In the genomic region with DNA sequence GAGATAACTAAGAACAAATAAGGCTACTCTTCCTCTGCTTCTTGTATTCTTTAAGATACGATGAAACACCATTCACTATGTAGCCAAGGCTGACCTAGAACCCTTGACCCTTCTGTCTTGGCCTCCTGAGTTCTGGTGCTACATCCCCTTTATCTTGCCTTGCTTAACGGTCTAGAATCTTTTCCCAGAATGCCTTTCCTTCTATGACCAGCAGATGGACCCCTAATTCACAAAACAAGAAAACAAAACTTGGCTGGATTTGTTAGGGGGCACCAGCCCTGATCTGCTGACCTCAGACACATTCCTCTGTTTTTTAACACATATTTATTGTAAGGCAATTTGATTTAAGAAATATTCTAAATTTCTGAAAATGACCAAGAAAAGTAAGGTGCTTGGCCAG, we compare ENCODE assay signal across 10 mouse cellular contexts. TPM values are rescaled to one million over a fixed set of nuclear protein-coding genes. Genes with fewer than 3 reads are reported as not detected.
DNase-seq lines count a peak whose midpoint lies in the region; ATAC-seq and TF ChIP-seq lines count a peak whose summit lies in the region.
"Had no signal": no experiment of that assay in that cellular context is flagged by ENCODE, and none has a peak within 500 bp of the region (broad histone marks: within the 10 kb centered on the region; RNA-seq: fewer than 3 reads in every experiment).

No protein-coding gene starts in this region.

- H3K36me3 ChIP-seq in forebrain, postnatal 0 days (ENCODE audit: insufficient read depth), result no peaks in the 10 kb centered on the region
- H3K36me3 ChIP-seq in forebrain, embryonic 10.5 days (replicated peaks), result no peaks in the 10 kb centered on the region
- no peaks in the 10 kb centered on the region for H3K36me3 ChIP-seq in midbrain, embryonic 11.5 days (ENCODE audit: control insufficient read depth, insufficient read depth, low read length)
- H3K36me3 ChIP-seq in midbrain, embryonic 15.5 days (replicated peaks), result no peaks in the 10 kb centered on the region
- H3K36me3 ChIP-seq in lung, postnatal 0 days (ENCODE audit: insufficient read depth, low read length), result no peaks in the 10 kb centered on the region
- H3K36me3 ChIP-seq: midbrain, embryonic 12.5 days had no signal

- peak; percentile 67 for DNase-seq in forebrain, postnatal 0 days
- DNase-seq in forebrain, embryonic 10.5 days (ENCODE audit: extremely low spot score, low spot score), result no peak
- DNase-seq in midbrain, embryonic 11.5 days (ENCODE audit: low spot score, missing footprints), result peak; percentile 93
- peak; percentile 71 for DNase-seq in c-Kit-positive CD71-negative TER-119-negative erythroid progenitor cells, embryonic 14.5 days (ENCODE audit: low read depth)
- DNase-seq in lung, postnatal 0 days (ENCODE audit: low spot score), result peak; percentile 75
- DNase-seq in frontal cortex, postnatal 14 days (ENCODE audit: low spot score in 2 of 2), result no peak
- DNase-seq in ovary, postnatal 14 days (ENCODE audit: low spot score), result no peak

- no peak overlapping the region for H3K4me2 ChIP-seq in forebrain, postnatal 0 days (ENCODE audit: low read depth)
- H3K4me2 ChIP-seq in midbrain, embryonic 11.5 days, result no peak overlapping the region
- H3K4me2 ChIP-seq in midbrain, embryonic 15.5 days, result no peak overlapping the region
- no peak overlapping the region for H3K4me2 ChIP-seq in lung, postnatal 0 days (replicated peaks; ENCODE audit: low read depth, low read length)
- H3K4me2 ChIP-seq: midbrain, embryonic 12.5 days had no signal

- H3K4me1 ChIP-seq in forebrain, postnatal 0 days (ENCODE audit: insufficient read depth), result no peaks in the 10 kb centered on the region
- peaks cover 27% of the 10 kb centered on the region for H3K4me1 ChIP-seq in forebrain, embryonic 10.5 days
- H3K4me1 ChIP-seq in midbrain, embryonic 11.5 days (ENCODE audit: control insufficient read depth, insufficient read depth, low read length), result peaks cover 7% of the 10 kb centered on the region
- peaks cover 9% of the 10 kb centered on the region; the same call in 1 of the 2 replicates for H3K4me1 ChIP-seq in midbrain, embryonic 15.5 days
- H3K4me1 ChIP-seq in lung, postnatal 0 days (ENCODE audit: insufficient read depth, low read depth, low read length), result peaks cover 4% of the 10 kb centered on the region; the same call in 1 of the 2 replicates

- peak; percentile 72 for TF ChIP-seq CTCF in forebrain, postnatal 0 days (IDR thresholded peaks at IDR 0.05; ENCODE audit: low read depth)
- TF ChIP-seq CTCF in lung, postnatal 0 days (IDR thresholded peaks at IDR 0.05), result peak; percentile 79

- H3K9ac ChIP-seq in forebrain, postnatal 0 days, result no peak overlapping the region
- H3K9ac ChIP-seq in midbrain, embryonic 11.5 days (ENCODE audit: low read length), result no peak overlapping the region
- no peak overlapping the region for H3K9ac ChIP-seq in midbrain, embryonic 15.5 days
- H3K9ac ChIP-seq in lung, postnatal 0 days (replicated peaks; ENCODE audit: low read depth), result no peak overlapping the region
- H3K9ac ChIP-seq: midbrain, embryonic 12.5 days had no signal

- no peak overlapping the region for H3K27ac ChIP-seq in forebrain, postnatal 0 days (ENCODE audit: low read depth, low read length)
- no peak overlapping the region for H3K27ac ChIP-seq in forebrain, embryonic 10.5 days
- H3K27ac ChIP-seq in midbrain, embryonic 11.5 days (ENCODE audit: low read depth, low read length), result no peak overlapping the region
- H3K27ac ChIP-seq in midbrain, embryonic 15.5 days, result no peak overlapping the region
- no peak overlapping the region for H3K27ac ChIP-seq in lung, postnatal 0 days (ENCODE audit: low read length)
- H3K27ac ChIP-seq: midbrain, embryonic 12.5 days had no signal

- no peaks in the 10 kb centered on the region for H3K9me3 ChIP-seq in forebrain, postnatal 0 days (ENCODE audit: low read length)
- no peaks in the 10 kb centered on the region for H3K9me3 ChIP-seq in forebrain, embryonic 10.5 days
- no peaks in the 10 kb centered on the region for H3K9me3 ChIP-seq in midbrain, embryonic 11.5 days (ENCODE audit: control insufficient read depth, low read length)
- no peaks in the 10 kb centered on the region for H3K9me3 ChIP-seq in midbrain, embryonic 15.5 days
- no peaks in the 10 kb centered on the region for H3K9me3 ChIP-seq in lung, postnatal 0 days (ENCODE audit: low read length)
- H3K9me3 ChIP-seq: midbrain, embryonic 12.5 days had no signal

- H3K4me3 ChIP-seq in forebrain, postnatal 0 days (ENCODE audit: low read depth, low read length), result no peak overlapping the region
- H3K4me3 ChIP-seq in forebrain, embryonic 10.5 days, result no peak overlapping the region
- no peak overlapping the region for H3K4me3 ChIP-seq in midbrain, embryonic 11.5 days (ENCODE audit: low read depth, low read length)
- no peak overlapping the region for H3K4me3 ChIP-seq in midbrain, embryonic 15.5 days
- no peak overlapping the region for H3K4me3 ChIP-seq in lung, postnatal 0 days (ENCODE audit: low read depth, low read length)
- H3K4me3 ChIP-seq: midbrain, embryonic 12.5 days had no signal

- H3K27me3 ChIP-seq in forebrain, postnatal 0 days (ENCODE audit: insufficient read depth, low read length), result no peaks in the 10 kb centered on the region
- peaks cover 23% of the 10 kb centered on the region for H3K27me3 ChIP-seq in forebrain, embryonic 10.5 days (ENCODE audit: poor library complexity, severe bottlenecking)
- no peaks in the 10 kb centered on the region; the same call in 1 of the 2 replicates for H3K27me3 ChIP-seq in midbrain, embryonic 11.5 days (ENCODE audit: control insufficient read depth, insufficient read depth, low read length)
- no peaks in the 10 kb centered on the region for H3K27me3 ChIP-seq in midbrain, embryonic 15.5 days (replicated peaks)
- H3K27me3 ChIP-seq in lung, postnatal 0 days (replicated peaks; ENCODE audit: insufficient read depth, low read length), result no peaks in the 10 kb centered on the region

- no peak for TF ChIP-seq EP300 in lung, postnatal 0 days (IDR thresholded peaks at IDR 0.05)

- 33% methylated on average over 2 of the region's 2 CpGs for WGBS in forebrain, postnatal 0 days
- WGBS in forebrain, embryonic 10.5 days, result 32% methylated on average over 2 of the region's 2 CpGs
- 24% methylated on average over 2 of the region's 2 CpGs for WGBS in midbrain, embryonic 11.5 days
- WGBS in midbrain, embryonic 15.5 days, result 17% methylated on average over 2 of the region's 2 CpGs
- WGBS in lung, postnatal 0 days, result 17% methylated on average over 2 of the region's 2 CpGs

- no peak for ATAC-seq in forebrain, postnatal 0 days
- no peak for ATAC-seq in midbrain, embryonic 11.5 days (ENCODE audit: low FRiP score)
- no peak for ATAC-seq in midbrain, embryonic 15.5 days (replicated peaks)
- no peak for ATAC-seq in lung, postnatal 0 days

RNA-seq across cellular contexts. Expression of a gene that starts 1.9 kb away (rescaled TPM):
- total RNA-seq in forebrain, postnatal 0 days (2014; rRNA removed), result not detected in 2 replicates
- polyA plus RNA-seq in forebrain, postnatal 0 days (2015; fragmentation: Nextera tagmentation; extraction: Ambion mirVana), result 0.24 TPM in 1 of 2 replicates, not detected in the other
- 0.22 TPM in 1 of 2 replicates, not detected in the other for polyA plus RNA-seq in forebrain, embryonic 10.5 days (2016; fragmentation: Nextera tagmentation; extraction: Ambion mirVana)
- polyA plus RNA-seq in midbrain, embryonic 11.5 days (2014; fragmentation: Nextera tagmentation; extraction: Ambion mirVana), result 0.42 TPM in 1 of 2 replicates, not detected in the other
- polyA plus RNA-seq in midbrain, embryonic 15.5 days (2015; fragmentation: Nextera tagmentation; extraction: Ambion mirVana), result 0.46 TPM in 1 of 2 replicates, not detected in the other
- polyA plus RNA-seq in lung, postnatal 0 days (2015; fragmentation: Nextera tagmentation; extraction: Ambion mirVana), result 0.43 and 0.68 TPM in 2 replicates
- polyA plus RNA-seq: midbrain, embryonic 12.5 days had no signal

RNA-seq across cellular contexts. Expression of a gene that starts 2.6 kb away (rescaled TPM):
- total RNA-seq in forebrain, postnatal 0 days (2014; rRNA removed), result not detected in 2 replicates
- 0.18 and 0.25 TPM in 2 replicates for polyA plus RNA-seq in forebrain, postnatal 0 days (2015; fragmentation: Nextera tagmentation; extraction: Ambion mirVana)
- 0.15 and 0.54 TPM in 2 replicates for polyA plus RNA-seq in forebrain, embryonic 10.5 days (2016; fragmentation: Nextera tagmentation; extraction: Ambion mirVana)
- polyA plus RNA-seq in midbrain, embryonic 11.5 days (2014; fragmentation: Nextera tagmentation; extraction: Ambion mirVana), result 0.18 and 0.22 TPM in 2 replicates
- 0.14 and 0.27 TPM in 2 replicates for polyA plus RNA-seq in midbrain, embryonic 15.5 days (2015; fragmentation: Nextera tagmentation; extraction: Ambion mirVana)
- polyA plus RNA-seq in lung, postnatal 0 days (2015; fragmentation: Nextera tagmentation; extraction: Ambion mirVana), result 0.64 and 0.86 TPM in 2 replicates
- polyA plus RNA-seq: midbrain, embryonic 12.5 days had no signal

RNA-seq across cellular contexts. Expression of a gene that starts 8.8 kb away (rescaled TPM):
- total RNA-seq in forebrain, postnatal 0 days (2014; rRNA removed), result 428 and 451 TPM in 2 replicates
- 820 and 1,026 TPM in 2 replicates for polyA plus RNA-seq in forebrain, postnatal 0 days (2015; fragmentation: Nextera tagmentation; extraction: Ambion mirVana)
- polyA plus RNA-seq in forebrain, embryonic 10.5 days (2016; fragmentation: Nextera tagmentation; extraction: Ambion mirVana), result 1,074 and 1,112 TPM in 2 replicates
- polyA plus RNA-seq in midbrain, embryonic 11.5 days (2014; fragmentation: Nextera tagmentation; extraction: Ambion mirVana), result 826 and 909 TPM in 2 replicates
- polyA plus RNA-seq in midbrain, embryonic 15.5 days (2015; fragmentation: Nextera tagmentation; extraction: Ambion mirVana), result 777 and 795 TPM in 2 replicates
- polyA plus RNA-seq in lung, postnatal 0 days (2015; fragmentation: Nextera tagmentation; extraction: Ambion mirVana), result 451 and 505 TPM in 2 replicates

RNA-seq across cellular contexts. Expression of a gene that starts 11.3 kb away (rescaled TPM):
- total RNA-seq in forebrain, postnatal 0 days (2014; rRNA removed), result 2.8 and 6.3 TPM in 2 replicates
- polyA plus RNA-seq in forebrain, postnatal 0 days (2015; fragmentation: Nextera tagmentation; extraction: Ambion mirVana), result 7.5 and 11.6 TPM in 2 replicates
- 0.52 and 0.82 TPM in 2 replicates for polyA plus RNA-seq in forebrain, embryonic 10.5 days (2016; fragmentation: Nextera tagmentation; extraction: Ambion mirVana)
- not detected in 2 replicates for polyA plus RNA-seq in midbrain, embryonic 11.5 days (2014; fragmentation: Nextera tagmentation; extraction: Ambion mirVana)
- polyA plus RNA-seq in midbrain, embryonic 15.5 days (2015; fragmentation: Nextera tagmentation; extraction: Ambion mirVana), result 3.8 and 4.0 TPM in 2 replicates
- 2.6 and 3.8 TPM in 2 replicates for polyA plus RNA-seq in lung, postnatal 0 days (2015; fragmentation: Nextera tagmentation; extraction: Ambion mirVana)

RNA-seq across cellular contexts. Expression of a gene that starts 16.4 kb away (rescaled TPM):
- not detected in 2 replicates for total RNA-seq in forebrain, postnatal 0 days (2014; rRNA removed)
- not detected in 2 replicates for polyA plus RNA-seq in forebrain, postnatal 0 days (2015; fragmentation: Nextera tagmentation; extraction: Ambion mirVana)
- polyA plus RNA-seq in forebrain, embryonic 10.5 days (2016; fragmentation: Nextera tagmentation; extraction: Ambion mirVana), result not detected in 2 replicates
- polyA plus RNA-seq in midbrain, embryonic 11.5 days (2014; fragmentation: Nextera tagmentation; extraction: Ambion mirVana), result not detected in 2 replicates
- polyA plus RNA-seq in midbrain, embryonic 15.5 days (2015; fragmentation: Nextera tagmentation; extraction: Ambion mirVana), result not detected in 2 replicates
- polyA plus RNA-seq in lung, postnatal 0 days (2015; fragmentation: Nextera tagmentation; extraction: Ambion mirVana), result not detected in 2 replicates
- polyA plus RNA-seq: heart, embryonic 16.5 days; midbrain, embryonic 12.5 days had no signal

Comparison
In these comparisons a context has a peak if more than half of its experiments do, and no peak if none do; other contexts are left out.
1. DNase-seq: peak in forebrain, postnatal 0 days (single experiment), midbrain, embryonic 11.5 days (single experiment), c-Kit-positive CD71-negative TER-119-negative erythroid progenitor cells, embryonic 14.5 days (single experiment) and lung, postnatal 0 days (single experiment); none in forebrain, embryonic 10.5 days (single experiment), frontal cortex, postnatal 14 days (0 of 2) and ovary, postnatal 14 days (single experiment).